Mouse (Mus musculus) hindbrain, embryonic 12.5 days (tissue): Measurements from ENCODE around the gene Carhsp1. TPM values are rescaled to one million over a fixed set of nuclear protein-coding genes. Genes with fewer than 3 reads are reported as not detected.

Source experiments
- ATAC-seq: fragments of 200-750 bp; cut with Nextera tagmentation; 2 replicates; pipeline ENCODE4 v1.8.0; 2017; ENCODE audit warnings: moderate TSS enrichment; ENCODE audit not compliant: low FRiP score
- H3K27ac ChIP-seq: fragments of 300-500 bp; sonication (generic); 2 replicates; pipeline ENCODE4 v1.5.1; 2016; ENCODE audit warnings: mild to moderate bottlenecking
- H3K27me3 ChIP-seq: fragments of 300-500 bp; sonication (generic); 2 replicates; pipeline ENCODE4 v1.6.1; 2016; ENCODE audit warnings: mild to moderate bottlenecking
- H3K36me3 ChIP-seq: fragments of 300-500 bp; sonication (generic); 2 replicates; pipeline ENCODE4 v1.6.1; 2016; ENCODE audit warnings: mild to moderate bottlenecking
- H3K4me1 ChIP-seq: fragments of 300-500 bp; sonication (generic); 2 replicates; pipeline ENCODE4 v1.6.1; 2016
- H3K4me2 ChIP-seq: fragments of 300-500 bp; sonication (generic); replicated peaks from 2 replicates; pipeline ENCODE4 v1.6.1; 2016; ENCODE audit warnings: mild to moderate bottlenecking
- H3K4me3 ChIP-seq: fragments of 300-500 bp; sonication (generic); 2 replicates; pipeline ENCODE4 v1.5.1; 2016; ENCODE audit warnings: mild to moderate bottlenecking
- H3K9ac ChIP-seq: fragments of 300-500 bp; sonication (generic); 2 replicates; pipeline ENCODE4 v1.6.1; 2016; ENCODE audit warnings: mild to moderate bottlenecking, moderate library complexity
- H3K9me3 ChIP-seq: fragments of 300-500 bp; sonication (generic); replicated peaks from 2 replicates; pipeline ENCODE4 v1.6.1; 2016; ENCODE audit warnings: mild to moderate bottlenecking
- WGBS: fragments of 180-500 bp; shearing (Covaris S2); methylation state at CpG from one replicate; pipeline ENCODE4 v1.1.7; 2016; 5-methylcytosine and 5-hydroxymethylcytosine counted together
- microRNA-seq: library from miRNA; unstranded; fragments of <30 nt; microRNA quantifications from one replicate; pipeline ENCODE4, GENCODE M21; 2017
- polyA plus RNA-seq: library from polyadenylated mRNA; unstranded; fragments of >200 nt; fragmentation: Nextera tagmentation; extraction: Ambion mirVana; gene quantifications from 2 replicates; pipeline ENCODE4 v1.2.1, GENCODE M21; 2016

Gene Carhsp1
- polyA plus RNA-seq, 1 experiment from 2014 or later, result 229 TPM

- no peak overlapping the region for H3K4me2 ChIP-seq
- peaks cover 41% of the 10 kb centered on the region for H3K27me3 ChIP-seq
- H3K4me3 ChIP-seq, result no peak overlapping the region
- ATAC-seq, result no peak
- no peak overlapping the region for H3K9ac ChIP-seq
- 0 out of 2 replicates have a peak, but pooled peaks cover 6% of the 10 kb centered on the region for H3K9me3 ChIP-seq
- 77% methylated on average over 16 of the region's 16 CpGs for WGBS
- peaks cover 14% of the 10 kb centered on the region; the same call in 1 of the 2 replicates for H3K36me3 ChIP-seq
- H3K27ac ChIP-seq, result no peak overlapping the region
- peaks cover 8% of the 10 kb centered on the region for H3K4me1 ChIP-seq
Measured at GRCm38 (mm10) chr16:8620315-8621115, 51.4 kb downstream of the Carhsp1 start.

- no peak overlapping the region for H3K4me2 ChIP-seq
- H3K27me3 ChIP-seq, result peaks cover 41% of the 10 kb centered on the region
- no peak overlapping the region for H3K4me3 ChIP-seq
- H3K9me3 ChIP-seq, result 0 out of 2 replicates have a peak, but pooled peaks cover 6% of the 10 kb centered on the region
- H3K27ac ChIP-seq, result no peak overlapping the region
- ATAC-seq, result no peak
- no peak overlapping the region for H3K9ac ChIP-seq
- peaks cover 14% of the 10 kb centered on the region; the same call in 1 of the 2 replicates for H3K36me3 ChIP-seq
- WGBS, result 16% methylated on average over 10 of the region's 10 CpGs
- H3K4me1 ChIP-seq, result peaks cover 8% of the 10 kb centered on the region
Measured at GRCm38 (mm10) chr16:8619659-8620314, 52.2 kb downstream of the Carhsp1 start.

- no peak overlapping the region for H3K27ac ChIP-seq
- no peak overlapping the region for H3K9ac ChIP-seq
- 89% methylated on average over 3 of the region's 3 CpGs for WGBS
- no peak overlapping the region for H3K4me3 ChIP-seq
- H3K9me3 ChIP-seq, result no peaks in the 10 kb centered on the region
- no peak for ATAC-seq
- H3K27me3 ChIP-seq, result peaks cover 27% of the 10 kb centered on the region
- H3K4me1 ChIP-seq, result no peaks in the 10 kb centered on the region
- peaks cover 35% of the 10 kb centered on the region for H3K36me3 ChIP-seq
- H3K4me2 ChIP-seq, result no peak overlapping the region
Measured at GRCm38 (mm10) chr16:8613447-8613846, 58.5 kb downstream of the Carhsp1 start.

GRCm38 (mm10) chr16:8613039-8613438, 58.9 kb downstream of the Carhsp1 start:
- H3K4me2 ChIP-seq, result no peak overlapping the region
- H3K9me3 ChIP-seq, result no peaks in the 10 kb centered on the region
- peaks cover 27% of the 10 kb centered on the region for H3K27me3 ChIP-seq
- H3K9ac ChIP-seq, result no peak overlapping the region
- H3K4me1 ChIP-seq, result no peaks in the 10 kb centered on the region
- ATAC-seq, result no peak
- no peak overlapping the region for H3K27ac ChIP-seq
- no peak overlapping the region for H3K4me3 ChIP-seq
- H3K36me3 ChIP-seq, result peaks cover 33% of the 10 kb centered on the region
- 85% methylated on average over 4 of the region's 4 CpGs for WGBS

GRCm38 (mm10) chr16:8612214-8613005, 59.5 kb downstream of the Carhsp1 start:
- ATAC-seq, result no peak
- H3K9ac ChIP-seq, result no peak overlapping the region
- H3K4me3 ChIP-seq, result no peak overlapping the region
- no peak overlapping the region for H3K27ac ChIP-seq
- WGBS, result 92% methylated on average over 8 of the region's 8 CpGs
- H3K4me1 ChIP-seq, result no peaks in the 10 kb centered on the region
- no peaks in the 10 kb centered on the region for H3K9me3 ChIP-seq
- H3K4me2 ChIP-seq, result no peak overlapping the region
- peaks cover 33% of the 10 kb centered on the region for H3K36me3 ChIP-seq
- peaks cover 23% of the 10 kb centered on the region for H3K27me3 ChIP-seq

DNA sequence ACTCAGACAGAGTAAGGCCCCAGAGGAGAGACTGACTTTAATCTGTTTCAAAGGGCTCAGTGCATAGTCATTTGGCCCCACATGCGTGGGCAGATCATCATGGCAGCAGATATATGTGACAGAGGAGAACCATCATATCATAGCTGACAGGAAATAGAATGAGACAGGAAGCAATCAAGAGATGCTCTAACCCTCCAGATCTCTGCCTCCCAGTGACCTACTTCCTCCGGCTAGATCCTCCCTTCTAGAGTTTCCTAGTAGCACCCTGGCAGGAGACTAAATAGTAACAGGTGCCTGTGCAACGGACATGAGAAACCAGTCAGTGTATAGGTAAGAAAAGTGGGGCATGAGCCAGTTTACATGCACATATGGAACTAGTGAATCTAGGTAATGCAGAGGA, 61.6 kb downstream of the Carhsp1 start:
- no peak overlapping the region for H3K9ac ChIP-seq
- H3K4me1 ChIP-seq, result no peaks in the 10 kb centered on the region
- H3K27ac ChIP-seq, result no peak overlapping the region
- peaks cover 11% of the 10 kb centered on the region for H3K27me3 ChIP-seq
- H3K9me3 ChIP-seq, result no peaks in the 10 kb centered on the region
- H3K4me3 ChIP-seq, result no peak overlapping the region
- H3K36me3 ChIP-seq, result peaks cover 32% of the 10 kb centered on the region
- ATAC-seq, result no peak
- WGBS, result 78% methylated on average over 3 of the region's 3 CpGs
- H3K4me2 ChIP-seq, result no peak overlapping the region

Small RNA genes lying within 50 kb of the gene (microRNA-seq; reads per million reads assigned to microRNA genes)
- not detected for gene Gm22137

Other genes starting within 250 kb of the Carhsp1 start
- gene Tmem114, start 247.0 kb downstream of the Carhsp1 start, polyA plus RNA-seq, result not detected in 2 replicates
- gene Mettl22, start 201.4 kb downstream of the Carhsp1 start, polyA plus RNA-seq, result 20.3 and 22.6 TPM in 2 replicates
- 68.3 and 78.9 TPM in 2 replicates for gene Abat, start 158.7 kb downstream of the Carhsp1 start, polyA plus RNA-seq
- 49.6 and 51.0 TPM in 2 replicates for gene Pmm2, start 34.5 kb downstream of the Carhsp1 start, polyA plus RNA-seq
- 22.6 and 23.0 TPM in 2 replicates for gene Tmem186, start 34.4 kb downstream of the Carhsp1 start, polyA plus RNA-seq
- gene Gm5767, start 8.6 kb upstream of the Carhsp1 start, polyA plus RNA-seq, result not detected in 2 replicates
- gene Usp7, start 120.2 kb upstream of the Carhsp1 start, polyA plus RNA-seq, result 32.1 and 34.9 TPM in 2 replicates
- 45.1 and 45.9 TPM in 2 replicates for gene 1810013L24Rik, start 157.9 kb upstream of the Carhsp1 start, polyA plus RNA-seq